Mouse (Mus musculus): ENCODE measurements around the gene Nid1. TPM values are rescaled to one million over a fixed set of nuclear protein-coding genes. Genes with fewer than 3 reads are reported as not detected.

Gene Nid1
- total and polyA plus RNA-seq, 2 experiments: 9.0 to 10.4 TPM

DNA sequence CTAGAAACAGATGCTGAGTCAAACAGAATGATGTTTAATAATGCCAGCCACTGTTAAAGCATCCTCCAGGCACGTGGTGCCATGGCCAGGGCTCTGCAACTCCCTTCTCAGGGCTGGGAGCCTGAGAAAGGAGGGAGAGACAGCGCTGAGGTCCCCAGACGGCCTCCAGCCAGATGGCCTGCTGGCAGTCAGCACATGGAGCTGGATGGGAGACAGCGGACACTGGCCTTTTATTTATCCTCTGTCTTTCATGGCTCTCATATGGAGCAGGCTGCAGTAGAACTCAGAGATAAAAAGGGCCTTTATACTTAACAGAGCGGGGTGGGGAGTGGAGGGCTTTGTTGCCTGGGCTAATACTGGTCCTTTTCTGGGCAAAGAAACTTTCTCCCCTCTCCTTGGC, 43.7 kb downstream of the Nid1 start:
- no peaks in the 10 kb centered on the region for H3K79me2 ChIP-seq (ENCODE audit: control insufficient read depth, insufficient read depth, low read length)
- no peak overlapping the region for H3K27ac ChIP-seq (replicated peaks; ENCODE audit: insufficient read depth, low read depth, low read length)
- no peaks in the 10 kb centered on the region for H3K27me3 ChIP-seq (ENCODE audit: control insufficient read depth, insufficient read depth, low read length)
- H3K36me3 ChIP-seq (ENCODE audit: control insufficient read depth, insufficient read depth, low read length): no peaks in the 10 kb centered on the region
- H3K4me1 ChIP-seq (ENCODE audit: control insufficient read depth, insufficient read depth, low read length): no peaks in the 10 kb centered on the region
- H3K4me3 ChIP-seq (ENCODE audit: insufficient read depth, low read depth, low read length): no peak overlapping the region
- no peak overlapping the region for H3K9ac ChIP-seq (ENCODE audit: low read depth, low read length)
- TF ChIP-seq POLR2A (IDR thresholded peaks at IDR 0.05; ENCODE audit: extremely low read depth, insufficient read depth, low read length): no peak
- no peak for TF ChIP-seq CTCF (IDR thresholded peaks at IDR 0.05; ENCODE audit: low read depth, low read length)
- WGBS: 81% methylated on average over 5 of the region's 5 CpGs
- DNase-seq (ENCODE audit: extremely low read depth, low read depth, low spot score): no peak

DNA sequence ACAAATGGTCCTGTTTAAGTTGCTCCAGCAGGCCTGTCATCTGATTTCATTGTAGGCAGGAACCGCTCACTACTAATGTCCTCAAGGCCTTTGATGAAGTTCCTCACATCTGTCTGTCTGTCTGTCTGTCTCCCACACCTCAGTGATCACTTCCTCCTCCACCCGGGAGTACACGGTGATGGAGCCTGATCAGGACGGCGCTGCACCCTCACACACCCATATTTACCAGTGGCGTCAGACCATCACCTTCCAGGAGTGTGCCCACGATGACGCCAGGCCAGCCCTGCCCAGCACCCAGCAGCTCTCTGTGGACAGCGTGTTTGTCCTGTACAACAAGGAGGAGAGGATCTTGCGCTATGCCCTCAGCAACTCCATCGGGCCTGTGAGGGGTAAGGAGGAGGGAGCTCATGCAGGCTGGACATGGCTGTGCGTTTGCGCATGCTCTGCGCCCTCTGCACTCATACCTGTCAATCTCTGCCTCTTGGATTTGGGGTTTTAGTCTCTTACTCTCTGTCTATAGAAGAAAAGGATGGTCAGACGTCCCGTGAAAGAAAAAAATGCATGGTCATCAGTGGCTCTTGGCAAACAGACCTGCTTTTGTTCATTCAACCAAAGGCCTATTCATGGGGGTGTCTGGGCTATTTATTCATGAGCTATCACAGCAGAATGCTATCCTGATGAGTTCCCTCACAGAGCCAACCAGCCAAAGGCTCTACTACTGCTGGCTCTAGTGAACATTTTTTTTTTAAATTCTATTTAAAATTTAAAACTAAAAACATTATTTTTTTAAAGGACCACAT, 44.7 kb downstream of the Nid1 start:
- no peak overlapping the region for H3K27ac ChIP-seq (replicated peaks; ENCODE audit: insufficient read depth, low read depth, low read length)
- H3K4me3 ChIP-seq (ENCODE audit: insufficient read depth, low read depth, low read length): no peak overlapping the region
- no peak for DNase-seq (ENCODE audit: extremely low read depth, low read depth, low spot score)
- TF ChIP-seq POLR2A (IDR thresholded peaks at IDR 0.05; ENCODE audit: extremely low read depth, insufficient read depth, low read length): no peak
- TF ChIP-seq CTCF (IDR thresholded peaks at IDR 0.05; ENCODE audit: low read depth, low read length): no peak
- no peak overlapping the region for H3K9ac ChIP-seq (ENCODE audit: low read depth, low read length)
- H3K27me3 ChIP-seq (ENCODE audit: control insufficient read depth, insufficient read depth, low read length): no peaks in the 10 kb centered on the region
- no peaks in the 10 kb centered on the region for H3K36me3 ChIP-seq (ENCODE audit: control insufficient read depth, insufficient read depth, low read length)
- WGBS: 91% methylated on average over 16 of the region's 16 CpGs
- H3K79me2 ChIP-seq (ENCODE audit: control insufficient read depth, insufficient read depth, low read length): no peaks in the 10 kb centered on the region
- no peaks in the 10 kb centered on the region for H3K4me1 ChIP-seq (ENCODE audit: control insufficient read depth, insufficient read depth, low read length)

DNA sequence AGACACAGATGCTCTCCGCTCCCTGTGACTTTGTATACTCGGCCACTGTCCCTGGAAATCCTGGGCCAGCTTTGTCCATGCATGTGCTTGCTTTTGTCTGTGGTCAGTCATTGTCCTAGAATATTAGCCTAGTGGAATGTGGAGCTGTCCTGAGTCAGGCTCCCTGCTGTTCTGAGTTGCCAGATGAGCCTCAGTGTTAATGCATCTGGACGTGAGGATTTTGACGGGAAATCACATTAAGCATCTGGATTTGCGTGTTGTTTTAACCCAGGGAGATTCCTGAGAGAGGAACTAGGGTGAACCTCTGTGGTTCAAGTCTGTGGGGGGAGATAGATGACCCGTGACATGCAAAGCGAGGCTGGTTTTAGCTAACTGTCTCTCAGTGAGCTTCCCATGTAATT, 47.0 kb downstream of the Nid1 start:
- Histone ChIP-seq H3K9ac (ENCODE audit: low read depth, low read length) (no peak overlapping the region), H3K4me3 (ENCODE audit: insufficient read depth, low read depth, low read length) (no peak overlapping the region), H3K79me2 (ENCODE audit: control insufficient read depth, insufficient read depth, low read length) (no peaks in the 10 kb centered on the region), H3K4me1 (ENCODE audit: control insufficient read depth, insufficient read depth, low read length) (no peaks in the 10 kb centered on the region), H3K36me3 (ENCODE audit: control insufficient read depth, insufficient read depth, low read length) (no peaks in the 10 kb centered on the region), H3K27me3 (ENCODE audit: control insufficient read depth, insufficient read depth, low read length) (no peaks in the 10 kb centered on the region), H3K27ac (replicated peaks; ENCODE audit: insufficient read depth, low read depth, low read length) (no peak overlapping the region)
- no peak for DNase-seq (ENCODE audit: extremely low read depth, low read depth, low spot score)
- TF ChIP-seq CTCF (IDR thresholded peaks at IDR 0.05; ENCODE audit: low read depth, low read length): no peak
- no peak for TF ChIP-seq POLR2A (IDR thresholded peaks at IDR 0.05; ENCODE audit: extremely low read depth, insufficient read depth, low read length)
- WGBS: 84% methylated on average over 7 of the region's 7 CpGs

DNA sequence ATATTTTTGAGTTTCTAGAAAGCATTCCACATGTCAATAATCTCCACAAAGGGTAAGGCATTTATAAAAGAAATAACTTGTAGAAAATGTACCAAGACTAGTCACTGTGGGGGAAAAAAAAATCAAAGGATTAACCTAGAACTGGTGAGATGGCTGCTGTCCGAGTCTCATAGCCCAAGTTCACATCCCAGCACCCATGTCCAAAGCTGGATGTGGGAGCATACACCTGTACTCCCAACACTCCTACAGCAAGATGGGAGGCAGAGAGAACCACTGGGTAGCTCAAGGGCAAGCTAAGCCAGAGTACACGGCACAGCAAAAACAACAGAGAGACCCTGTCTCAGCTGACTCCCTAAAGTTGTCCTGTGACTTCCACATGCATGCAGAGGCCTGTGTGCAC, 47.5 kb downstream of the Nid1 start:
- 95% methylated on average over 2 of the region's 2 CpGs for WGBS
- H3K4me3 ChIP-seq (ENCODE audit: insufficient read depth, low read depth, low read length): no peak overlapping the region
- H3K27ac ChIP-seq (replicated peaks; ENCODE audit: insufficient read depth, low read depth, low read length): no peak overlapping the region
- no peaks in the 10 kb centered on the region for H3K79me2 ChIP-seq (ENCODE audit: control insufficient read depth, insufficient read depth, low read length)
- no peaks in the 10 kb centered on the region for H3K36me3 ChIP-seq (ENCODE audit: control insufficient read depth, insufficient read depth, low read length)
- DNase-seq (ENCODE audit: extremely low read depth, low read depth, low spot score): no peak
- H3K27me3 ChIP-seq (ENCODE audit: control insufficient read depth, insufficient read depth, low read length): no peaks in the 10 kb centered on the region
- no peak for TF ChIP-seq CTCF (IDR thresholded peaks at IDR 0.05; ENCODE audit: low read depth, low read length)
- no peak for TF ChIP-seq POLR2A (IDR thresholded peaks at IDR 0.05; ENCODE audit: extremely low read depth, insufficient read depth, low read length)
- H3K4me1 ChIP-seq (ENCODE audit: control insufficient read depth, insufficient read depth, low read length): no peaks in the 10 kb centered on the region
- no peak overlapping the region for H3K9ac ChIP-seq (ENCODE audit: low read depth, low read length)

DNA sequence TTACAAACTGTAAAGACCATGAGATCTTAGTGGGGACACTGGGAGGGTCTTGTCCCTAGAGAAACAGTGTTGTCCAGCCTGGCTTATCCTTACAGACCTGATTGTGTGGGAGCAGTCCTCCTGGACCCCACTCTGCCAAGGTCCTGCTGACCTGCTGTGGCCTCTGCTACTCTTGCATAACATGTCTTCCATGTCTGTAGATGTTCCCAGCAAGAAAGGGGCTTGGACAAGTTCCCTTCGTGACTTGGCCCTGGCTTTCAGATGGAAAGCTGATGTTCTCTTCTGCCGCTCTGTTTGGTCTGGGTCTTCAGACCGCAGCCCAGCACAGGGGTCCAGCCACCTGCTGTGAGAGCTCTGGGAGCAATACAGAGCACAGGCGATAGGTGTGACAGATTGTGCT, 48.3 kb downstream of the Nid1 start:
- TF ChIP-seq CTCF (IDR thresholded peaks at IDR 0.05; ENCODE audit: low read depth, low read length) (no peak), POLR2A (IDR thresholded peaks at IDR 0.05; ENCODE audit: extremely low read depth, insufficient read depth, low read length) (no peak)
- DNase-seq (ENCODE audit: extremely low read depth, low read depth, low spot score): no peak
- no peaks in the 10 kb centered on the region; the same call in 1 of the 2 replicates for H3K36me3 ChIP-seq (ENCODE audit: control insufficient read depth, insufficient read depth, low read length)
- H3K4me1 ChIP-seq (ENCODE audit: control insufficient read depth, insufficient read depth, low read length): no peaks in the 10 kb centered on the region
- no peaks in the 10 kb centered on the region for H3K79me2 ChIP-seq (ENCODE audit: control insufficient read depth, insufficient read depth, low read length)
- H3K27me3 ChIP-seq (ENCODE audit: control insufficient read depth, insufficient read depth, low read length): no peaks in the 10 kb centered on the region
- 90% methylated on average over 4 of the region's 4 CpGs for WGBS
- H3K9ac ChIP-seq (ENCODE audit: low read depth, low read length): no peak overlapping the region
- H3K4me3 ChIP-seq (ENCODE audit: insufficient read depth, low read depth, low read length): no peak overlapping the region
- H3K27ac ChIP-seq (replicated peaks; ENCODE audit: insufficient read depth, low read depth, low read length): no peak overlapping the region

DNA sequence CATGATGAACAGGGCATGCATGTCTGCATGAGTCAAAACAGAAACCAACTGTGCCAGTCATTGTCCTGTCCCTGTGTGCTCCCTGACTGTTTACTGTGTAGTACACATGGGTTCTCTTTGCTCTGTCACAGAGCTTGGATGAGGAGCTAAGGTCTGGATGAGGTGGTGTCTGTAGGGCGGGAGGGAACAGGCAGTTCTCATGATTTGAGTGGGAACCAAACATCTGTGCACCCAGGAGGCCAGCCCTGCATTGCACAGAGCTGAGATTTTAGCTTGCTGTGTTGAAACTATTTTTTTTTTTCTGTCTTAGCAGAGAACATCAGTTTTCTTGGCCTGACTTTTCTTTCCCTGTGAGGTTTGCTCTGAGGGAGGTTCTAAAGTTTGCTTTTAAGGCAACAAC, 50.5 kb downstream of the Nid1 start:
- Histone ChIP-seq H3K9ac (ENCODE audit: low read depth, low read length) (no peak overlapping the region), H3K79me2 (ENCODE audit: control insufficient read depth, insufficient read depth, low read length) (no peaks in the 10 kb centered on the region), H3K27me3 (ENCODE audit: control insufficient read depth, insufficient read depth, low read length) (no peaks in the 10 kb centered on the region), H3K4me3 (ENCODE audit: insufficient read depth, low read depth, low read length) (no peak overlapping the region), H3K36me3 (ENCODE audit: control insufficient read depth, insufficient read depth, low read length) (no peaks in the 10 kb centered on the region; the same call in 1 of the 2 replicates), H3K27ac (replicated peaks; ENCODE audit: insufficient read depth, low read depth, low read length) (no peak overlapping the region), H3K4me1 (ENCODE audit: control insufficient read depth, insufficient read depth, low read length) (no peaks in the 10 kb centered on the region)
- no peak for DNase-seq (ENCODE audit: extremely low read depth, low read depth, low spot score)
- TF ChIP-seq CTCF (IDR thresholded peaks at IDR 0.05; ENCODE audit: low read depth, low read length) (no peak), POLR2A (IDR thresholded peaks at IDR 0.05; ENCODE audit: extremely low read depth, insufficient read depth, low read length) (no peak)
- whole genome bisulfite sequencing: 95% methylated on average over 1 of the region's 1 CpGs
